Mouse (Mus musculus) B cell, adult (primary cell): ENCODE measurements around the gene Gm3002. TPM values are rescaled to one million over a fixed set of nuclear protein-coding genes. Genes with fewer than 3 reads are reported as not detected.

Source experiments
- total RNA-seq: library from RNA; stranded (reverse); gene quantifications from 4 replicates; pipeline ENCODE4 v1.2.4, GENCODE M21; 2023; ENCODE audit not compliant: inconsistent age

Gm3002 gene
- not detected in 4 replicates for total RNA-seq

GRCm38 (mm10) chr14:3809774-3810173, at the start of gene Gm3002:
Gene Gm3002 (plus strand): TSS chr14:3810074.

DNA sequence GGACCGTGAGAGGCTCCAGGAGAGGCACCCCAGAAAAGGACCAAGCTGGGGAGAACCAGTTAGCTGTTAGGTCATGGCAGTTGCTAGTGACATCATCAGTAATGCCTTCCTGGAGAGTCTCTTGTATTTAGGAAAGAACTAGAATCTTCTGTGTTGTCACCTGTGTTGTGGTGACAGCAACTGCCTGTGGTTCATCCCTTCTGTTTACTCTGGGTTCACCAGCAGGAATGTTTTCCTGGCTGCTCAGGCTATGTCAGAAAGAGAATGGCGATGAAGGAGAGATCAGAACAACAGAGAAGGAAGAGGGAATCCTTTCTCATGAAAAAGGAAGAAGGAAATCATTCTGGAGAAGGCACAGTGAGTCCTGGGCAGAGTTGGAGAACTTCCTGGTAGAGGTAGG, 36.1 kb downstream of the Gm3002 start, which contains the start of gene Gm3033:
Gene Gm3033 (plus strand): TSS at position 301 of the 400 bp plus-strand sequence.

DNA sequence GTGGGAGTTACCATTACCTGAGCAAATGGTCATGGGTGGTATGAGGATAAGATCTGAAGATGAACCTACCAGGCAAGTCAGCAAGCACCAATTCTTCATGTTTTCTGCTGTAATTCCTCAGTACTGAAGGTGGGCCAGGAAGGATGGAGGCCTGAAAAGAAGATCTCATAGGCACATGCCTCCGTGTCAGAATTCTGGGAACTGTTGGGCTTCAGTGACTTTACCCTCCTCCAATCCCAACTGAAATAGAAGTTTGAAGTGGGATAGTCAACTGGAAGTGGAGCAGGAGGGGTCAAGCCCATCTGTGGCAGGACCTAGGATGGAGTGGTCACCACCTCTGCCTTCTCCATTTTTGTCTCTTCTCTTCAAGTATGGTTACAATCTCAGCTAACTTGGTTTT, 74.0 kb downstream of the Gm3002 start, which contains the start of gene Gm2916:
Gene Gm2916 (plus strand): TSS at position 301 of the 400 bp plus-strand sequence.

GRCm38 (mm10) chr14:3931456-3931855, 121.6 kb downstream of the Gm3002 start, which contains the start of gene Gm3029:
Gene Gm3029 (plus strand): TSS chr14:3931756.

DNA sequence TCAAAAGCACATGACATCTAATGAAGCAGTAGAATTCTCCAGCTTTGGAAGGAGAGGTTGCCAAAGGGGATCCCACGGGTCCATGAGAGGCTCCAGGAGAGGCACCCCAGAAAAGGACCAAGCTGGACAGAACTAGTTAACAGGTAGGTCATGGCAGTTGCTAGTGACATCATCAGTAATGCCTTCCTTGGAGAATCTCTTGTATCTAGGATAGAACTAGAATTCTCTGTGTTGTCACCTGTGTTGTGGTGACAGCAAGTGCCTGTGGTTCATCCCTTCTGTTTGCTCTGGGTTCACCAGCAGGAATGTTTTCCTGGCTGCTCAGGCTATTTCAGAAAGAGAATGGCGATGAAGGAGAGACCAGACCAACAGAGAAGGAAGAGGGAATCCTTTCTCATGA, 153.4 kb downstream of the Gm3002 start, which contains the start of gene Gm3095:
Gene Gm3095 (plus strand): TSS at position 301 of the 400 bp plus-strand sequence.

GRCm38 (mm10) chr14:3998094-3998493, 188.2 kb downstream of the Gm3002 start, which contains the start of gene Gm3099:
Gene Gm3099 (plus strand): TSS chr14:3998394.

Other genes starting within 250 kb of the Gm3002 start
- gene Gm3012, start 175.6 kb upstream of the Gm3002 start, total RNA-seq: not detected in 4 replicates
- gene Gm3020, start 158.0 kb upstream of the Gm3002 start, total RNA-seq: not detected in 4 replicates
- not detected in 4 replicates for gene Gm3043, start 121.3 kb upstream of the Gm3002 start, total RNA-seq
- not detected in 4 replicates for gene Gm3033, start 36.2 kb downstream of the Gm3002 start, total RNA-seq
- gene Gm2916, start 74.1 kb downstream of the Gm3002 start, total RNA-seq: not detected in 4 replicates
- gene Gm3029, start 121.7 kb downstream of the Gm3002 start, total RNA-seq: not detected in 4 replicates
- gene Gm3095, start 153.5 kb downstream of the Gm3002 start, total RNA-seq: not detected in 4 replicates
- not detected in 4 replicates for gene Gm3099, start 188.3 kb downstream of the Gm3002 start, total RNA-seq
- gene Gm5796, start 213.9 kb downstream of the Gm3002 start, total RNA-seq: not detected in 4 replicates